Mouse (Mus musculus): ENCODE data around the gene Zfp775. TPM values are rescaled to one million over a fixed set of nuclear protein-coding genes. Genes with fewer than 3 reads are reported as not detected.

Gene Zfp775
- polyA plus RNA-seq, 1 experiment from 2014 or later, result 13.4 TPM

GRCm38 (mm10) chr6:48668022-48668421 lies 66.2 kb downstream of the Zfp775 start:
- Histone ChIP-seq H3K27me3 (no peaks in the 10 kb centered on the region), H3K4me1 (no peaks in the 10 kb centered on the region), H3K27ac (no peak overlapping the region), H3K4me3 (replicated peaks) (no peak overlapping the region), H3K36me3 (replicated peaks) (no peaks in the 10 kb centered on the region), H3K9ac (no peak overlapping the region), H3K4me2 (no peak overlapping the region), H3K9me3 (no peaks in the 10 kb centered on the region)
- ATAC-seq (ENCODE audit: low FRiP score), result no peak

GRCm38 (mm10) chr6:48669446-48669969 lies 67.6 kb downstream of the Zfp775 start:
- Histone ChIP-seq H3K4me2 (no peak overlapping the region), H3K27me3 (no peaks in the 10 kb centered on the region), H3K9me3 (no peaks in the 10 kb centered on the region), H3K9ac (no peak overlapping the region), H3K4me1 (no peaks in the 10 kb centered on the region), H3K36me3 (replicated peaks) (no peaks in the 10 kb centered on the region), H3K27ac (no peak overlapping the region), H3K4me3 (replicated peaks) (no peak overlapping the region)
- WGBS, result 56% methylated on average over 2 of the region's 2 CpGs
- ATAC-seq (ENCODE audit: low FRiP score), result no peak

Other genes starting within 250 kb of the Zfp775 start
- 27.2 and 28.1 TPM in 2 replicates for gene Krba1, start 206.5 kb upstream of the Zfp775 start, polyA plus RNA-seq (2016; fragmentation: Nextera tagmentation; extraction: Ambion mirVana)
- 22.1 and 22.7 TPM in 2 replicates for gene Zfp467, start 156.2 kb upstream of the Zfp775 start, polyA plus RNA-seq (2016; fragmentation: Nextera tagmentation; extraction: Ambion mirVana)
- 0.40 and 0.53 TPM in 2 replicates for gene Sspo, start 153.8 kb upstream of the Zfp775 start, polyA plus RNA-seq (2016; fragmentation: Nextera tagmentation; extraction: Ambion mirVana)
- gene Atp6v0e2, start 64.4 kb upstream of the Zfp775 start, polyA plus RNA-seq (2016; fragmentation: Nextera tagmentation; extraction: Ambion mirVana), result 78.6 and 88.3 TPM in 2 replicates
- gene Lrrc61, start 47.3 kb upstream of the Zfp775 start, polyA plus RNA-seq (2016; fragmentation: Nextera tagmentation; extraction: Ambion mirVana), result 16.7 and 21.3 TPM in 2 replicates
- gene Rarres2, start 29.3 kb upstream of the Zfp775 start, polyA plus RNA-seq (2016; fragmentation: Nextera tagmentation; extraction: Ambion mirVana), result 0.74 and 1.2 TPM in 2 replicates
- gene Gm45021, start 12.5 kb upstream of the Zfp775 start, polyA plus RNA-seq (2016; fragmentation: Nextera tagmentation; extraction: Ambion mirVana), result not detected in 2 replicates
- gene Repin1, start 8.2 kb upstream of the Zfp775 start, polyA plus RNA-seq (2016; fragmentation: Nextera tagmentation; extraction: Ambion mirVana), result 46.7 and 50.0 TPM in 2 replicates
- gene Gm44965, start 8.1 kb upstream of the Zfp775 start, polyA plus RNA-seq (2016; fragmentation: Nextera tagmentation; extraction: Ambion mirVana), result not detected in 2 replicates
- 1.2 and 1.6 TPM in 2 replicates for gene AI854703, start 24.7 kb downstream of the Zfp775 start, polyA plus RNA-seq (2016; fragmentation: Nextera tagmentation; extraction: Ambion mirVana)
- 0.36 TPM in 2 replicates for gene Gimap8, start 45.2 kb downstream of the Zfp775 start, polyA plus RNA-seq (2016; fragmentation: Nextera tagmentation; extraction: Ambion mirVana)
- gene Gimap9, start 74.1 kb downstream of the Zfp775 start, polyA plus RNA-seq (2016; fragmentation: Nextera tagmentation; extraction: Ambion mirVana), result 2.0 and 2.6 TPM in 2 replicates
- gene Gimap4, start 82.5 kb downstream of the Zfp775 start, polyA plus RNA-seq (2016; fragmentation: Nextera tagmentation; extraction: Ambion mirVana), result 2.8 and 3.4 TPM in 2 replicates
- 5.7 and 6.5 TPM in 2 replicates for gene Gimap6, start 106.2 kb downstream of the Zfp775 start, polyA plus RNA-seq (2016; fragmentation: Nextera tagmentation; extraction: Ambion mirVana)
- gene Gm28053, start 116.5 kb downstream of the Zfp775 start, polyA plus RNA-seq (2016; fragmentation: Nextera tagmentation; extraction: Ambion mirVana), result not detected in 2 replicates
- gene Gimap7, start 116.6 kb downstream of the Zfp775 start, polyA plus RNA-seq (2016; fragmentation: Nextera tagmentation; extraction: Ambion mirVana), result not detected in 2 replicates
- 3.0 and 3.3 TPM in 2 replicates for gene Gimap1, start 137.0 kb downstream of the Zfp775 start, polyA plus RNA-seq (2016; fragmentation: Nextera tagmentation; extraction: Ambion mirVana)
- 0.50 and 1.0 TPM in 2 replicates for gene Gimap5, start 144.1 kb downstream of the Zfp775 start, polyA plus RNA-seq (2016; fragmentation: Nextera tagmentation; extraction: Ambion mirVana)
- gene Gimap3, start 168.8 kb downstream of the Zfp775 start, polyA plus RNA-seq (2016; fragmentation: Nextera tagmentation; extraction: Ambion mirVana), result not detected in 2 replicates
- 12.0 and 16.7 TPM in 2 replicates for gene Tmem176a, start 238.9 kb downstream of the Zfp775 start, polyA plus RNA-seq (2016; fragmentation: Nextera tagmentation; extraction: Ambion mirVana)
- 67.1 and 77.8 TPM in 2 replicates for gene Tmem176b, start 239.4 kb downstream of the Zfp775 start, polyA plus RNA-seq (2016; fragmentation: Nextera tagmentation; extraction: Ambion mirVana)